Mouse (Mus musculus) thymus, adult 2 months (tissue): ENCODE data around the gene Hoxa7.

Experiments
- CTCF ChIP-seq: fragments of 200-500 bp; IDR thresholded peaks from 2 replicates; pipeline ENCODE4 v1.5.1; 2012; ENCODE audit warnings: mild to moderate bottlenecking, control low read depth, low read length, moderate library complexity, borderline replicate concordance; ENCODE audit not compliant: control insufficient read depth, poor library complexity, insufficient read depth; ENCODE audit errors: extremely low read depth
- POLR2A ChIP-seq: fragments of 200-500 bp; IDR thresholded peaks from 2 replicates; pipeline ENCODE4 v1.6.1; 2012; ENCODE audit warnings: mild to moderate bottlenecking, low read length, control low read depth, moderate library complexity; ENCODE audit not compliant: control insufficient read depth, poor library complexity, insufficient read depth; ENCODE audit errors: extremely low read depth

- TF ChIP-seq CTCF: no peak
- no peak for TF ChIP-seq POLR2A
These were observed 27.2 kb upstream of the Hoxa7 start for GRCm38 (mm10) chr6:52248638-52249414.
